Mouse (Mus musculus) forebrain, embryonic 15.5 days (tissue): ENCODE data around the gene Ptgr1. TPM values are rescaled to one million over a fixed set of nuclear protein-coding genes. Genes with fewer than 3 reads are reported as not detected.

Source experiments
- ATAC-seq: fragments of 200-750 bp; cut with Nextera tagmentation; replicated peaks from 2 replicates; pipeline ENCODE4 v1.8.0; 2017; ENCODE audit warnings: mild to moderate bottlenecking, moderate TSS enrichment, moderate library complexity
- H3K27ac ChIP-seq: fragments of 300-500 bp; sonication (generic); replicated peaks from 2 replicates; pipeline ENCODE4 v1.5.1; 2015; ENCODE audit warnings: mild to moderate bottlenecking, inconsistent platforms
- H3K27me3 ChIP-seq: fragments of 300-500 bp; sonication (generic); 2 replicates; pipeline ENCODE4 v1.6.1; 2015; ENCODE audit warnings: inconsistent platforms
- H3K36me3 ChIP-seq: fragments of 300-500 bp; sonication (generic); 2 replicates; pipeline ENCODE4 v1.6.1; 2015; ENCODE audit warnings: mild to moderate bottlenecking, inconsistent platforms
- H3K4me1 ChIP-seq: fragments of 300-500 bp; sonication (generic); 2 replicates; pipeline ENCODE4 v1.6.1; 2015; ENCODE audit warnings: inconsistent platforms
- H3K4me2 ChIP-seq: fragments of 300-500 bp; sonication (generic); replicated peaks from 2 replicates; pipeline ENCODE4 v1.6.1; 2015; ENCODE audit warnings: mild to moderate bottlenecking, inconsistent platforms
- H3K4me3 ChIP-seq: fragments of 300-500 bp; sonication (generic); 2 replicates; pipeline ENCODE4 v1.5.1; 2015; ENCODE audit warnings: mild to moderate bottlenecking, inconsistent platforms
- H3K9ac ChIP-seq: fragments of 300-500 bp; sonication (generic); replicated peaks from 2 replicates; pipeline ENCODE4 v1.6.1; 2015; ENCODE audit warnings: mild to moderate bottlenecking, inconsistent platforms
- H3K9me3 ChIP-seq: fragments of 300-500 bp; sonication (generic); 2 replicates; pipeline ENCODE4 v1.6.1; 2016; ENCODE audit warnings: inconsistent platforms
- WGBS: fragments of 180-500 bp; shearing (Covaris S2); methylation state at CpG from one replicate; pipeline ENCODE4 v1.1.7; 2015; ENCODE audit warnings: mixed read lengths; 5-methylcytosine and 5-hydroxymethylcytosine counted together
- polyA plus RNA-seq: library from polyadenylated mRNA; unstranded; fragments of >200 nt; fragmentation: Nextera tagmentation; extraction: Ambion mirVana; gene quantifications from 2 replicates; pipeline ENCODE4 v1.2.1, GENCODE M21; 2015

Ptgr1 gene
- polyA plus RNA-seq, 1 experiment from 2014 or later: 4.2 TPM

DNA sequence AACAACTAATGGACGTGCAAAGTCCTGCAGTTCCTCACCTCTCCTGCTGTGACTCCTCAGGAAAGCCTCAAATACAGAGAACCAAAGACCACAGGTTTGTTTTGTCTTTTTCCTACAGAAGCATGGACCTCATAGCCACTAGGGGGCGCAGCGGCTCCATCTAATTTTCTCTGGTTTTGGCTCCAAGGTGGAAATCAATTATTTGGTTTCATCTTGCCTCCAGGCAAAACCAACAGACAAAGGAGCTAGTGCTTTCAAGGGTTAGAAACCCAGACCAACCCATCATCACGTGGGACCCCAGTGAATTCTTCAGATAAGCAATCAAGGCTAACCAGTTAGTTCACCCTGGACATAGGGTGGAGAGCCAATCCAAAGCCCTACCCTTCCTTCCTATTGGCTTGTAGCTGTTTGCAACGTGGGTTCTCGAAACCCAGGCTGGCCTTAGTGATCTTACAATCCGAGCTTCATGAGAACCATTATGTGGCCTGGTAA, 1.7 kb downstream of the Ptgr1 start:
- WGBS: 26% methylated on average over 7 of the region's 7 CpGs

DNA sequence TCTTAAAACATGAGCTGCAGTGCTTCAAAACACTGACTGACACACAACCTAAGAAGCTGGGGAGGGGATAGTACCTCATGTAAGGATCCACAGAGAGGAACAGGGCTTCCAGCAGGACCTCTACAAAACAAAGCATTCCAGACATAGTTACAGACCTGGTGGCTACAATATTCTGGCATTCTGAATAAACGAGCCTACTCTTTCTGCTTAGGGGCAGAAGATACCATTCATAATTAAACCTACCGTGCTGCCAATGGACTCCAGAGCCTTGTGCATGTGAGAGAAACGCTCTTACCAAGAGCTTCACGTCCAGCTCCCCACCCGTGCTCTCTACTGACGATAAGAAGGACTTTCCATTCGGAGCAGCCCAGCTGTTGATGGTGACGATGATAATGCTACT, 4.1 kb downstream of the Ptgr1 start:
- Histone ChIP-seq H3K27ac (no peak overlapping the region), H3K4me2 (no peak overlapping the region), H3K9ac (no peak overlapping the region), H3K4me1 (peaks cover 12% of the 10 kb centered on the region), H3K27me3 (no peaks in the 10 kb centered on the region), H3K36me3 (no peaks in the 10 kb centered on the region), H3K4me3 (no peak overlapping the region), H3K9me3 (no peaks in the 10 kb centered on the region)
- no peak for ATAC-seq
- 81% methylated on average over 8 of the region's 8 CpGs for WGBS

More for the DNA sequence above, 1.7 kb downstream of the Ptgr1 start:
- Histone ChIP-seq H3K4me2 (no peak overlapping the region), H3K9ac (no peak overlapping the region), H3K4me3 (no peak overlapping the region), H3K36me3 (no peaks in the 10 kb centered on the region), H3K4me1 (peaks cover 12% of the 10 kb centered on the region), H3K27ac (no peak overlapping the region), H3K9me3 (no peaks in the 10 kb centered on the region), H3K27me3 (no peaks in the 10 kb centered on the region)
- 0 out of 2 replicates have a peak, but pooled peaks have one; percentile 30 for ATAC-seq

DNA sequence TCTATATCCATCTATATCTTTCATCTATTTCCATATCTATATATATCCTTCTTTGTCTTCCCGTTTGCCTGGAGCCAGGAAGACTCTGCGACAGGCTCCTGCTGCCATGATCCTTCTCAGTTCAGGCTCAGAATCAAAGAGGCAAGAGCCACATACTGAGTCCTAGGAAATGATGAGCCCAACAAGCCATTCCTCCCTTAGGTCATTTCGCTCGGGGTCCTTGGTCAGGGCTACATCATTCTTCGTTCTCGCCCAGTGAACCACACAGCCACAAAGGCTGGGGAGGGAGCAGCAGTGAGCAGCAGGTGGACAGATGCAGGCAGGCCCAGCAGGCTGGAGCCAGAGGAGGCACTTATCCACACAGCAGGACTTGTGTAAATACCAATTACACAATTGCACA, 5.5 kb downstream of the Ptgr1 start:
- no peak for ATAC-seq
- H3K36me3 ChIP-seq: no peaks in the 10 kb centered on the region

DNA sequence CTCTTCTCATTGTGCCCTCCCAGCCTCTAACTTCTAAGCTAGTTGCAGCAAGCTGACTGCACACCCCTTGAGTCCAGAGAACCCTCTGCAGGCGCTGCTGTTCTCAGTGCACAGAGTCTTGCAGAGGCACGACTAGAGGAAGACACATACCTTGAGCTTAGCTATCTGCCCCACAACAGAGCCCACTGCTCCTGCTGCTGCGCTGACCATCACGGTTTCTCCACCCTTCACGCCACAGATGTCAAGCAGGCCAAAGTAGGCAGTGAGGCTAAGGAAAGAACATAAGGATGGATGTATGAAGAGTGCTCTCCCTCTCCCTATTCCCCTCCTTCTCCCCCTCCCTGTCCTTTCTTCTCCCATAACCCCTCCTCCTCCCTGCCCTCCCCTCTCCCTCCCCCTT, 11.2 kb downstream of the Ptgr1 start:
- Histone ChIP-seq H3K4me1 (no peaks in the 10 kb centered on the region), H3K4me3 (no peak overlapping the region), H3K9me3 (no peaks in the 10 kb centered on the region), H3K9ac (no peak overlapping the region), H3K27me3 (no peaks in the 10 kb centered on the region), H3K27ac (no peak overlapping the region), H3K36me3 (no peaks in the 10 kb centered on the region), H3K4me2 (no peak overlapping the region)
- WGBS: 74% methylated on average over 5 of the region's 5 CpGs
- ATAC-seq: no peak

More for the DNA sequence above, 5.5 kb downstream of the Ptgr1 start:
- Histone ChIP-seq H3K9ac (no peak overlapping the region), H3K4me1 (peaks cover 6% of the 10 kb centered on the region), H3K27ac (no peak overlapping the region), H3K9me3 (no peaks in the 10 kb centered on the region), H3K4me3 (no peak overlapping the region), H3K4me2 (no peak overlapping the region), H3K27me3 (no peaks in the 10 kb centered on the region)
- WGBS: 72% methylated on average over 6 of the region's 6 CpGs

DNA sequence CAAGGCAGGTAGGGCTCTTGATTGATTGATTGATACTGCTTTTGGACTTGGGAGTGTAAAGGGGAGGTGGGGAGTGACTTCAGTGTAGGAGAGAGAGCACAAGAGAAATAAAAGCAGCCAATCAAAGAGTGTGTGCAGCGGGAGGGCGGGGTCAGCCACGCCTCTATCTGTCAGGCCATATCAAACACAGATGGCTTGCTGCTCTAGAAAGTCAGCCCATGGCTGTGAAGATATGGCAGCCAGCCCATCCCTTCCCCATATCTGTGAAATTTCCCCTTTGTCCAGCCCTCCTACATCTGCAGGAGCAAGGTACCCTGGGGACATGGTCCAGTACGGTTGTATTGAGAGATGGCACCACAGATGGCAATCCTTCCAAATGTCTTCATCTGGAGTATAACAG, 16.2 kb downstream of the Ptgr1 start:
- Histone ChIP-seq H3K9me3 (no peaks in the 10 kb centered on the region), H3K27ac (no peak overlapping the region), H3K36me3 (no peaks in the 10 kb centered on the region), H3K27me3 (no peaks in the 10 kb centered on the region), H3K4me2 (no peak overlapping the region), H3K4me3 (no peak overlapping the region), H3K4me1 (no peaks in the 10 kb centered on the region), H3K9ac (no peak overlapping the region)
- WGBS: 88% methylated on average over 4 of the region's 4 CpGs
- ATAC-seq: no peak

DNA sequence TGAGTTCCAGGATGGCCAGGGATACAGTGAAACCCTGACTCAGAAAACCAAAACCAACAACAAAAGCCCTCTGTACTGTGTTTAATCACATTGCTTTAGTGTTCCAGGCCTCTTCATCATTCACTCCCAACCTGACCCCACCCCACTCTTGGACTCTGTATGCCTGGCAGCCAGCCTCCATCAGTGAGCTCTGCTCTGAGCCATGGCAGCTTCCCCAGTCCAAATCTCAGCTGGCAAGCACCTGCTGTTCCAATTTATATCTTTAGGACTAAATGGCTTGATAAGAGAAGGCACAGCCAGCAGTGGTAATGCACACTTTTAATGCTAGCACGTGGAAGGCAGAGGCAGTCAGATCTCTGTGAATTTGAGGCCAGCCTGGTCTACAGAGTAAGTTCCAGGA, 21.8 kb downstream of the Ptgr1 start:
- ATAC-seq: no peak
- 82% methylated on average over 1 of the region's 1 CpGs for WGBS
- H3K9me3 ChIP-seq: no peaks in the 10 kb centered on the region
- H3K27ac ChIP-seq: no peak overlapping the region
- H3K9ac ChIP-seq: no peak overlapping the region
- H3K4me1 ChIP-seq: no peaks in the 10 kb centered on the region
- no peaks in the 10 kb centered on the region for H3K27me3 ChIP-seq
- H3K4me2 ChIP-seq: no peak overlapping the region
- no peaks in the 10 kb centered on the region for H3K36me3 ChIP-seq
- H3K4me3 ChIP-seq: no peak overlapping the region

DNA sequence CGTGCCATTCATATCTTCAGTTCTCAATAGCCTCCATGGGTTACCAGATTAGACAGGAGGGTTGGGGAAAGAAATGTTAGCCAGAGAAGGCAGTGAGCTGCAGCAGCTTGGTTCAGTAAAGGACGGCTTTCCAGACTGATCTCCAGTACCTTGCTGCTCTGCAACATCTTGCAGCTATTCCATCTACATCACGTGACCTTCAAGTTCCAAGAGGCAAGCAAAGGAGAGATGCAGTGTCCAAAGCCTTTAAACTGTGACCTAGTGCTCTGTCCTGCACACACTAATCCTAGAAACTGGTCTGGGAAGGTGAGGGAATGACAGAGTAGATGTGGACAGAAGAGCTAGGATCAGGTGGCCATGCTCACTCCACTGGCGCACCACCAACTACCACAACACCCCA, 23.6 kb downstream of the Ptgr1 start:
- ATAC-seq: no peak
- H3K27me3 ChIP-seq: no peaks in the 10 kb centered on the region
- H3K4me1 ChIP-seq: no peaks in the 10 kb centered on the region
- no peaks in the 10 kb centered on the region for H3K9me3 ChIP-seq
- no peaks in the 10 kb centered on the region for H3K36me3 ChIP-seq
- 96% methylated on average over 4 of the region's 4 CpGs for WGBS
- no peak overlapping the region for H3K4me3 ChIP-seq
- no peak overlapping the region for H3K4me2 ChIP-seq
- no peak overlapping the region for H3K9ac ChIP-seq
- H3K27ac ChIP-seq: no peak overlapping the region

DNA sequence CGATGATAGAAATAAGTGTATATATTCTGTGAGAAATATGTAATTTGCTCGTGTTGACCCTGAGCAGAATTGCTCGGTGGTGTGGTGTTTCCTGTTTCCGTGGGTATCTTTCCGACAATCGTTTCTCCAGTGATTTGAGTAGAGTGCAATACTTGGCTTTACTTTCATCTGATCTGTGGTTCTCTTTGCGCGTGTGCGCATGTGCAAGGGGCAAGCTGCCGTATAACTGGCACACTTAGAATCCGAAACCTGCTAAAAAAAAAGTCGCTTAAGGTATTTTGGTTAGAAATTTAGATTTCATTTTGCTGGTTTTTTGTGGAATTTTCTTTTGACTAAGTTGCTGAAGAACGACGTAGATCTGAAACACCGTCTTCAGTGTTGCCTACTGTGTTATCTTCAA, 25.2 kb downstream of the Ptgr1 start:
- Histone ChIP-seq H3K27me3 (no peaks in the 10 kb centered on the region), H3K4me3 (no peak overlapping the region), H3K4me2 (no peak overlapping the region), H3K27ac (no peak overlapping the region), H3K9ac (no peak overlapping the region), H3K4me1 (no peaks in the 10 kb centered on the region), H3K36me3 (peaks cover 8% of the 10 kb centered on the region), H3K9me3 (no peaks in the 10 kb centered on the region)
- 95% methylated on average over 15 of the region's 15 CpGs for WGBS
- no peak for ATAC-seq

DNA sequence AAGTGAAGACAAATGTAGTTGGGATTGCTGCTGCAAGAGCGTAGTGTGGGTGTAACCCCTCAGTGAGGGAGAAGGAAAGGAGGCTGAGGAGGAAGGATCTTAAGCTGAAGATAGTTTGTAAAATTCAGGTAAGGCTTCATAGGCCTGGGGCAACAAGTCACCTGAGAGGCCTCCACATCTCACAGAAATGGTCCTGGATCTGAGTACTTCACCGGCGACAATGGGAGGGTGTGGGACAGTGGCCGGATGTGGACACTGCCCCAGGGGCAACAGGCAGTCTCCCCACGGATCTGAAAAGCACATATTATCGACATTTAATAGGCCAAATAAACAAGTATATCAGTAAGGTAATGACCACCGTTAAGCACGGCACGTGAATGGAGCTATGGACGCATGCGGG, 34.3 kb downstream of the Ptgr1 start:
- no peak overlapping the region for H3K27ac ChIP-seq
- H3K4me1 ChIP-seq: no peaks in the 10 kb centered on the region
- no peak for ATAC-seq
- H3K36me3 ChIP-seq: peaks cover 9% of the 10 kb centered on the region
- no peaks in the 10 kb centered on the region for H3K27me3 ChIP-seq
- H3K9ac ChIP-seq: no peak overlapping the region
- no peak overlapping the region for H3K4me3 ChIP-seq
- WGBS: 94% methylated on average over 11 of the region's 11 CpGs
- H3K9me3 ChIP-seq: no peaks in the 10 kb centered on the region
- no peak overlapping the region for H3K4me2 ChIP-seq

DNA sequence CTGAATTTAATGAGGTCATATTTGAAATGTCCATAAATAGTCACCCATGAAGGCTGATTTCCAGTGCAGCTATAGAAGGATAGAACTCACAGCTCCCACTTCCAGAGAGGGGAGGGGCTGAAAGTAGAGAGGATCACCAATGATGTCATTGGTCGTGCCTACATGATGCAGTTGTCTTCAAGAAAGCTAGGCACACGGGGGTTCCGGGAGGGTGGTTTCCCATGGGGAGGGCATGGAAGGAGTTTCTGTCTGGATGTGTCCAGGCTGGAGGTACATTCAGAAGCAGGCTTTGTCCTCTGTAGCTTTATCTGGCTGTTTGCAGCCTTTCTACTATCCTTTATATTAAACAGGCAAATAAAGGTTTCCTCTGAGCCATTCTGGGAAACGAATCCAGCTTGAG, 38.5 kb downstream of the Ptgr1 start:
- 81% methylated on average over 4 of the region's 4 CpGs for WGBS
- no peaks in the 10 kb centered on the region for H3K9me3 ChIP-seq
- no peak overlapping the region for H3K4me3 ChIP-seq
- H3K27ac ChIP-seq: no peak overlapping the region
- no peak overlapping the region for H3K9ac ChIP-seq
- H3K4me1 ChIP-seq: peaks cover 4% of the 10 kb centered on the region
- H3K27me3 ChIP-seq: no peaks in the 10 kb centered on the region
- H3K36me3 ChIP-seq: no peaks in the 10 kb centered on the region
- H3K4me2 ChIP-seq: no peak overlapping the region
- ATAC-seq: no peak

DNA sequence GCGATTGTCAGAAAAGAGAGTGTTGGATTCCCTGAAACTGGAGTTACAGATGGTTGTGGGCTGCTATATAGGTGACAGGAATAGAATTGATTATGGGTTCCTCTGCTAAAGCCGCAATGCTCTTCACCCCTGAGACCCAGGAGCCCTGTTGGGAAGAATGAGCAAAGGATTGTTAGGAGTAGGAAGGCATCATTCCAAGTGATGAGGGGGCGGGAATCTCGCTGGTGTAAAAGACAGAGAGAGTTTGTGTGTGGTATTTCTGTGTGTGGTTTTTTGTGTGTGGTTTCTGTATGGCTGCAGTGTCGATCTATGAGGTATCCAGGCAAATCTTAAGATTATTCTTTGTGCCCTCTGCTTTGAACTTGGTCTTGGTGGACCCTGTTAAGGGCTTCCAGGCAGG, 42.2 kb downstream of the Ptgr1 start:
- no peak overlapping the region for H3K27ac ChIP-seq
- WGBS: 65% methylated on average over 5 of the region's 5 CpGs
- H3K36me3 ChIP-seq: no peaks in the 10 kb centered on the region
- H3K4me1 ChIP-seq: peaks cover 10% of the 10 kb centered on the region
- H3K9me3 ChIP-seq: no peaks in the 10 kb centered on the region
- peak overlapping the region; percentile 63; the same call in 1 of the 2 replicates for H3K4me2 ChIP-seq
- 0 out of 2 replicates have a peak overlapping the region, but pooled peaks have one; percentile 59 for H3K4me3 ChIP-seq
- no peaks in the 10 kb centered on the region for H3K27me3 ChIP-seq
- ATAC-seq: no peak
- no peak overlapping the region; the same call in 1 of the 2 replicates for H3K9ac ChIP-seq

DNA sequence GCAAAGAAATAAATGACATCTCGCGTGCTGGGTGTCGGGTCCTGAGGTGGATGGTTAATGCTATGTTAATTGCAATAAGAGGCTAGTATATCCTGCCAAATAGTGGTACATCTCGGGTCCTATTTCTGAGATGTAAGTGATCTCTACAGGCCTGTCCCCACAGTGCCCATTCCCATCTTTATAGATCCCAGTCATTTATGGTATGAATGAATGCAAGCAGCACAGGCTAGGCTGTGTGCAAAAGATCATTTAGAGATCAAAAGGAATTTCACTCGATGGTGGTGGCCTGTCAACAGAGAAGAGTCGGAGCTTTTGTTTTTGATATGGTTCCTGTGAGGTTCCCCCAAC, 42.7 kb downstream of the Ptgr1 start:
- peaks cover 10% of the 10 kb centered on the region for H3K4me1 ChIP-seq
- no peak overlapping the region for H3K27ac ChIP-seq
- ATAC-seq: no peak
- H3K9me3 ChIP-seq: no peaks in the 10 kb centered on the region
- peak overlapping the region; percentile 63 for H3K4me2 ChIP-seq
- WGBS: 15% methylated on average over 6 of the region's 6 CpGs
- no peaks in the 10 kb centered on the region for H3K27me3 ChIP-seq
- peak overlapping the region; percentile 63 for H3K9ac ChIP-seq
- H3K4me3 ChIP-seq: peak overlapping the region; percentile 59
- no peaks in the 10 kb centered on the region for H3K36me3 ChIP-seq

DNA sequence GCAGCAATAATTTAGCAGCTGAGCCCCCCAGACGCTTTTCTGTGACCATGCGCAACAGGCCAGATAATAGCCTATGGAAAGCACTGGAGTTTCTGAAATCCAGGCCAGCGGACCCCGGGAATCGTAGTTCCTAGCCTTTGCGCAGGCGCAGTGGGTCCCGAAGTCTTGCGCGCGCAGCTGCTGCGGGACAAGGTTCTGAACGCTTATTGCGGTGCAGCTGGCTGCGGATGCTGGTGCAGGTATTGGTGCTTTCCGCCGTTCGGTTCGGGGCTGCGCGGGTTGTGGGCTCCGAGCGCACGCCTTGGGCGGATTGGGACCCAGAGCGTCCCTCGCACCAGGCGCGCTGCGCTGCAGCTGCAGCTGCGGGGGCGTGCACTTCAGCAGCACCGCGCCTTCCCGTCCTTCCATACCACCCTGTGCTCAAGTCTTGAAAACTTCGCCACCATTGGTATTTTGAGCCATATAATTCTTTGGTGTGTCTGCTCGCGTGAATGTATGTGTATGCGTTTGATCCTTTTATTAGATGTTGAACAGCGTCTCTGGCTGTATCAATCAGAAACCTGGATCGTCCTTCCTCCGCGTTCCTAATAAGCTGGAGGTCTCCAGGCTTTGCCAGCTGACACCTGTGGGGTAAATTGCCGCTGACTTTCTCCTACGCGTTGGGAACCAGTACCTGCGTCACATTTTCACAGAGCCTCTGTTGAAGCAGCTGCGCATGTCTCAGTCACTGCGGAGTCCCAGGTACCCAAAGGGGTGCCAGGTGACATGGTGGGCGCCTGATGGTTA, 43.3 kb downstream of the Ptgr1 start, which contains the start of gene Zkscan16:
Gene Zkscan16, plus strand, starts transcription at position 209 of the 786 bp plus-strand sequence.
- peak within 1 kb of the TSS; percentile 59 for H3K4me3 ChIP-seq
- 1% methylated on average over 50 of the region's 50 CpGs for WGBS
- peak within 1 kb of the TSS; percentile 63 for H3K4me2 ChIP-seq
- peak within 1 kb of the TSS; percentile 47 for H3K27ac ChIP-seq
- H3K27me3 ChIP-seq: no peaks in the 10 kb centered on the region
- peaks cover 10% of the 10 kb centered on the region for H3K4me1 ChIP-seq
- ATAC-seq: peak; percentile 94
- H3K9me3 ChIP-seq: no peaks in the 10 kb centered on the region
- peak within 1 kb of the TSS; percentile 63 for H3K9ac ChIP-seq
- H3K36me3 ChIP-seq: no peaks in the 10 kb centered on the region
